Mouse (Mus musculus): ENCODE results near the gene Lyz2. TPM values are rescaled to one million over a fixed set of nuclear protein-coding genes. Genes with fewer than 3 reads are reported as not detected.
"Not testable (repeated sequence)": the region's sequence is repeated elsewhere in the genome, so short reads cannot be mapped to it uniquely, and the experiment has no call there.

Gene Lyz2
- total RNA-seq, 4 experiments from 2014 or later = 174 to 471 (median 338) TPM

- no peak for DNase-seq
Observed at GRCm38 (mm10) chr10:117284578-117285520, 2.7 kb upstream of the Lyz2 start.

- DNase-seq = no peak
Observed at GRCm38 (mm10) chr10:117283871-117284577, 1.9 kb upstream of the Lyz2 start.

- DNase-seq = not testable (repeated sequence)
Observed at GRCm38 (mm10) chr10:117283196-117283595, 1.1 kb upstream of the Lyz2 start.

- DNase-seq = no peak
Observed at GRCm38 (mm10) chr10:117282551-117282950, 430 bp upstream of the Lyz2 start.

GRCm38 (mm10) chr10:117281381-117281920 lies 670 bp downstream of the Lyz2 start:
- DNase-seq = no peak

- DNase-seq = no peak
Observed at GRCm38 (mm10) chr10:117280000-117280399, 2.1 kb downstream of the Lyz2 start.

- not testable (repeated sequence) for DNase-seq
Observed at GRCm38 (mm10) chr10:117278510-117278909, 3.6 kb downstream of the Lyz2 start.

- DNase-seq = not testable (repeated sequence)
Observed at GRCm38 (mm10) chr10:117277779-117278178, 4.3 kb downstream of the Lyz2 start.

- DNase-seq = no peak
Observed at GRCm38 (mm10) chr10:117275681-117276369, 6.3 kb downstream of the Lyz2 start.

GRCm38 (mm10) chr10:117274645-117275044 lies 7.5 kb downstream of the Lyz2 start:
- DNase-seq = not testable (repeated sequence)

- no peak for DNase-seq
Observed at GRCm38 (mm10) chr10:117272023-117272422, 10.1 kb downstream of the Lyz2 start.

GRCm38 (mm10) chr10:117259870-117260269 lies 22.3 kb downstream of the Lyz2 start:
- no peak for DNase-seq

GRCm38 (mm10) chr10:117238603-117239002 lies 43.5 kb downstream of the Lyz2 start, which contains the start of gene 9530003J23Rik:
Gene 9530003J23Rik, minus strand, starts transcription at chr10:117238703.
- no peak for DNase-seq

- DNase-seq = no peak
Observed at GRCm38 (mm10) chr10:117235866-117236265, 46.3 kb downstream of the Lyz2 start.

GRCm38 (mm10) chr10:117234825-117235224 lies 47.3 kb downstream of the Lyz2 start:
- no peak for DNase-seq

- no peak for DNase-seq
Observed at GRCm38 (mm10) chr10:117229826-117230225, 52.3 kb downstream of the Lyz2 start.

Other genes with a start within 250 kb of the Lyz2 start
- gene Lrrc10, start 237.0 kb downstream of the Lyz2 start, total RNA-seq (2022) = not detected
- 100 to 1,000 TPM; 184 to 239 (median 209) TPM for gene Cct2, start 218.5 kb downstream of the Lyz2 start, total RNA-seq (2022)
- 10 to 100 TPM; 26.8 to 34.1 (median 29.6) TPM for gene Frs2, start 133.8 kb downstream of the Lyz2 start, total RNA-seq (2022)
- gene Yeats4, start 57.8 kb downstream of the Lyz2 start, total RNA-seq (2022) = 10 to 100 TPM; 39.3 to 42.6 (median 41.5) TPM
- not detected for gene 9530003J23Rik, start 43.6 kb downstream of the Lyz2 start, total RNA-seq (2022)
- gene Lyz1, start 10.5 kb upstream of the Lyz2 start, total RNA-seq (2022) = 10 to 100 TPM; 13.9 to 37.6 (median 25.4) TPM
- 10 to 100 TPM; 62.6 to 94.5 (median 80.2) TPM for gene Cpsf6, start 97.7 kb upstream of the Lyz2 start, total RNA-seq (2022)

Data from adrenal gland, adult 8-10 months (tissue).